Mouse (Mus musculus): ENCODE data around the gene Kif2c. TPM values are rescaled to one million over a fixed set of nuclear protein-coding genes. Genes with fewer than 3 reads are reported as not detected.
"Not testable (repeated sequence)": the region's sequence is repeated elsewhere in the genome, so short reads cannot be mapped to it uniquely, and the experiment has no call there.

Gene Kif2c
- total RNA-seq, 2 experiments from 2014 or later: 0.16 TPM; not detected in 1

GRCm38 (mm10) chr4:117189382-117189855, 7.0 kb upstream of the Kif2c start:
- peak; percentile 76 to 84 for DNase-seq (ENCODE audit: low spot score in 2 of 2)

- no peak for DNase-seq (ENCODE audit: low spot score in 2 of 2)
Measured at GRCm38 (mm10) chr4:117188969-117189368, 6.5 kb upstream of the Kif2c start.

GRCm38 (mm10) chr4:117182759-117183096, 289 bp upstream of the Kif2c start:
- DNase-seq (ENCODE audit: low spot score in 2 of 2): not testable (repeated sequence)

- no peak for DNase-seq (ENCODE audit: low spot score in 2 of 2)
Measured at GRCm38 (mm10) chr4:117169936-117170335, 12.5 kb downstream of the Kif2c start.

- no peak for DNase-seq (ENCODE audit: low spot score in 2 of 2)
Measured at GRCm38 (mm10) chr4:117161183-117161582, 21.3 kb downstream of the Kif2c start.

GRCm38 (mm10) chr4:117159666-117160065, 22.8 kb downstream of the Kif2c start:
- DNase-seq (ENCODE audit: low spot score in 2 of 2): no peak

GRCm38 (mm10) chr4:117156372-117156771, 26.1 kb downstream of the Kif2c start:
- DNase-seq (ENCODE audit: low spot score in 2 of 2): no peak

GRCm38 (mm10) chr4:117155792-117156355, 26.6 kb downstream of the Kif2c start, which contains the start of gene Rps8:
Rps8 (minus strand) TSS chr4:117156243.
- DNase-seq (ENCODE audit: low spot score in 2 of 2): peak; percentile 79 to 89

GRCm38 (mm10) chr4:117155020-117155791, 27.2 kb downstream of the Kif2c start:
- no peak for DNase-seq (ENCODE audit: low spot score in 2 of 2)

- no peak for DNase-seq (ENCODE audit: low spot score in 2 of 2)
Measured at GRCm38 (mm10) chr4:117152714-117153113, 29.7 kb downstream of the Kif2c start.

GRCm38 (mm10) chr4:117151416-117151815, 31.0 kb downstream of the Kif2c start:
- DNase-seq (ENCODE audit: low spot score in 2 of 2): no peak

- no peak for DNase-seq (ENCODE audit: low spot score in 2 of 2)
Measured at GRCm38 (mm10) chr4:117150212-117150733, 32.2 kb downstream of the Kif2c start.

GRCm38 (mm10) chr4:117149291-117150211, 32.9 kb downstream of the Kif2c start:
- DNase-seq (ENCODE audit: low spot score in 2 of 2): no peak

- DNase-seq (ENCODE audit: low spot score in 2 of 2): no peak
Measured at GRCm38 (mm10) chr4:117148815-117149214, 33.6 kb downstream of the Kif2c start.

GRCm38 (mm10) chr4:117148047-117148713, 34.3 kb downstream of the Kif2c start:
- no peak for DNase-seq (ENCODE audit: low spot score in 2 of 2)

- peak; percentile 74 to 89 for DNase-seq (ENCODE audit: low spot score in 2 of 2)
Measured at GRCm38 (mm10) chr4:117146176-117146575, 36.3 kb downstream of the Kif2c start.

- DNase-seq (ENCODE audit: low spot score in 2 of 2): no peak
Measured at GRCm38 (mm10) chr4:117145248-117145647, 37.2 kb downstream of the Kif2c start.

GRCm38 (mm10) chr4:117143023-117143422, 39.4 kb downstream of the Kif2c start:
- DNase-seq (ENCODE audit: low spot score in 2 of 2): no peak

- no peak for DNase-seq (ENCODE audit: low spot score in 2 of 2)
Measured at GRCm38 (mm10) chr4:117140613-117141012, 41.8 kb downstream of the Kif2c start.

GRCm38 (mm10) chr4:117139217-117139612, 43.2 kb downstream of the Kif2c start:
- DNase-seq (ENCODE audit: low spot score in 2 of 2): no peak

Data from left cerebral cortex, adult 18-20 months (tissue).